Mouse (Mus musculus) frontal cortex, postnatal 25 days (tissue): ENCODE results near the gene Cldn17.

Experiments used
- DNase-seq, 2 experiments: peaks; one replicate each; pipeline ENCODE4 v3.0.0; 2022; ENCODE audit warnings: low spot score in 2 of 2

Cldn17 gene

DNA sequence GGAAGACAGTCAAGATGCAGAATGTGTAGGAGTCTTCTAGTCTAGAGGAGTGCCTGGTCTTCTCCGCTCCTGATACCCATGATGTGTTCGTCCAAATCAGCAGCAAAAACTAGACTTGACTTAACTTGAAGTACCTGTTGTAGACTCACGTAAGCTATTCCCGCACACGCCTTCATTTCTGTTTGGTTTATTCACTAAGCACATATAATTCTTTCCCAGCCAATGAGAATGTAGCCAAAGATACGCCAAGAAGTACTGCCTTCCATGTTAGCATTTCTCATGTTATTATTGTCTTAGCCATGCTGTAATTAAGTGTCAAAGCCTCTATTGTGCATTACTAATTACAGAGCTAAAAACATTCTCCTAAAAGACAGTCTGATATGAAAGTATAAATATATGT lies at the start of gene Cldn17:
Gene Cldn17 (minus strand): TSS at position 101 of the 400 bp plus-strand sequence.
- DNase-seq: no peak

DNA sequence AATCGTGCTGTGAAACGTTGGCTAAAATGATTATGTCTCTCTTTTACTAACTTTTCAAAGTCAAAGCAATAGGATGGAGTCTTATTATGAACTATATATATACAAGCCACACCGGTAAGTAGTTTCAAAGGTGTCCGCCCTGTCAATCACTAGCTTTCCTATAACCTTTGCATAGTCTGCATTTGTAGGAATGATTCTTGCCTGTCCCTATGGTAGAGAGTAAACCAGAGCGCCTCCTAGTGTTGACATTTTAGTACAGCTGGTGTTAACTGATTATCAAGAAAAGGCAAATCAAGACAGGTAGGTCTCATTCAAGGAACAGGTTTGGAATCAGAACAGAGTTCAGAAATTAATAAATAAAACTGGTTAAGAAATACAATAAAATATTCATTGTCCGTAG lies 35.7 kb upstream of the Cldn17 start:
- DNase-seq: no peak

DNA sequence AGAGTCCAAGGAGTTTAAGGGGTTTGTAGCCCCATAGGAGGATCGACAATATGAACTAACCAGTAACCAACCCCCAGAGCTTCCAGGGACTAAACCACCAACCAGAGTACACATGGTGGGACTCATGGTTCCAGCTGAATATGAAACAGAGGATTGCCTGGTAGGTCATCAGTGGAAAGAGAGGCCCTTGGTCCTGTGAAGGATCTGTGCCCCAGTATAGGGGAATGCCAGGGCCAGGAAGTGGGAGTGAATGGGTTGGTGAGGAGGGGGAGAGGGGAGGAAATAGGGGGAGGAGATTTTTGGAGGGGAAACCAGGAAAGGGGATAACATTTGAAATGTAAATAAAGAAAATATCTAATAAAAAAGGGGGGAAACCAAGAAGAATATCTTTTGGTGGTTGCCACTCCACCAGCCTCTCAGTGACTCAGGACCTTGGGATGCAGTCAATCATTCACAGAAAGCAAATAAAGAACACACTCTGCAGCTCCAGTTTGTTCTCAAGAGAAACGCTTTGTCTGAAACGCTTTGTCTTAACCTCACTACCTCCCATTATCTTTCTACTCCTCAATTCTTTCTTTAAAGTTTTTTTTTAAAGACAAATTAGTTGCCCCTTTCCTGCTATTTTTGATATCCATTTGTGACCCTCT lies 33.2 kb upstream of the Cldn17 start:
- DNase-seq: no peak

DNA sequence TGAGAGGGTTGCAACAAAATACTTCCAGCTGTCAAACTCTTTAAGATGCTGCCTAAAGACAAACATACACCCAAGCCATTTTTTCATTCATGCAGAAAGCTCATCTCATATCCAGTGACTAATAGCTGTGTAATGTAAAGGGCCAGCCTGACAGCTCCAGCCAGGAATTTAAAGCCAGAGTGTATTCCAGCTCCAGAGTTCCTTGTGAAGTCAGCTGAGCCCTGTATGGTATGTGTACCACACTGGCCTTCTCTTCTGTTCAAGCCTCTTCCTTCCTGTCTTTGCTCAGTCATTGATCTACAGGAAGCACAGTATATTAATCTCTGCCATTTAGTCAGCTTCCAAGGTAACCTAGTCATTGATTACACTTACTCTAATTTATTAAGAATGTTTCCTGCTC lies 4.6 kb upstream of the Cldn17 start:
- DNase-seq: no peak

DNA sequence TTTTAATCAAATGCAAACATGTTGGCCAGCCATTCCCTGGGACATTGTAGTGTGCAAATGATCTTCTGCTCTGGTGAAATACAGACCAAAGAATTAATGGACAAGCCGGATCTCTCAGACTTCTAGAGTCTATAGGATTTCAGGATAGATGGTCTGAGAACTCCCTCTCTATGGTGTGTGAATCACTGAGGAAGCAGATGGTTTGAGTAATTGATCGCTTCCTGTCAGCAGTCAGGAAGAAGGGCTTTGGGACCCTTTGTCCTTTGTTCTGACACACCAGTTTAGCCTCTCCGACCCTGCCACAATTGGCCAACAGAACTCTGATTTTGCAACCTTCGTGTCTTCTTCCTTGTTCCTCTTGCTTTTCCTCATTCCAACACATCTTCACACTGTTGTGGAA lies 1.4 kb upstream of the Cldn17 start:
- DNase-seq: no peak

DNA sequence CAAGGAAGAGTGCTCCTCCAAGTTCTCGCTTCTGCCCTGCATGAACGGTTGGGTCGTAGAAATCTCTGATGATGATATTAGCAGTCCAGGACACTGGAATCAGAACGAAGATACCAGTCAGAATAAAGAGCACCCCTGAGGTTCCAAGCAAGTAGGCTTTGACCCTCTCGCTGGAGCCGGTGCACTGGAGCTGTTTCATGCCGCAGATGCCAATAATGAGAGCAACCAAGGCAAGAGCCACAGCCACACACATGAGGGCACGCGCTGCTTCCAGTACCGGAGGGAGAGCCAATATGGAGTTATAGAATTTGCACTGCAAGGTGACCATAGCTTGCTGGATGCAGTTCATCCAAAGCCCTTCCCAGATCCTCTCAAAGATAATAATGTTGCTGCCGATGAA lies 440 bp downstream of the Cldn17 start:
- no peak for DNase-seq

DNA sequence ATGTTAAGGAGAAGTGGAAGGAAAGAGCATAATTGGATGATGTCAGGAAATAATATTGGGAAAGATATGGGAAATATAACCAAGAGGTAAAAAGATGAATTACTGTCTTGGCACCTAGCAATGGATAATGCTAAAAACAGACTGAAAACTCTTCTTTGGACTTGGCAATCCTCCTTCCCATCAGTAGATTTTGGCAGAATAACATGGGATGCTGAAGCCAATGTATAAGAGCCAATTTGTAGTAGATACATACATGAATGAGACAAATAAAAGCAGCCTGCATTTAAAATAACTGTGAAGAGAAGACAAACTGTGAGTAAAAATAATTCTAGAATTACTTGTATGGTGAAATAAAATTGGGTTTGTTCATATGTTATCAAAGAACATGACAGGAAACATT lies 18.7 kb downstream of the Cldn17 start:
- no peak for DNase-seq

DNA sequence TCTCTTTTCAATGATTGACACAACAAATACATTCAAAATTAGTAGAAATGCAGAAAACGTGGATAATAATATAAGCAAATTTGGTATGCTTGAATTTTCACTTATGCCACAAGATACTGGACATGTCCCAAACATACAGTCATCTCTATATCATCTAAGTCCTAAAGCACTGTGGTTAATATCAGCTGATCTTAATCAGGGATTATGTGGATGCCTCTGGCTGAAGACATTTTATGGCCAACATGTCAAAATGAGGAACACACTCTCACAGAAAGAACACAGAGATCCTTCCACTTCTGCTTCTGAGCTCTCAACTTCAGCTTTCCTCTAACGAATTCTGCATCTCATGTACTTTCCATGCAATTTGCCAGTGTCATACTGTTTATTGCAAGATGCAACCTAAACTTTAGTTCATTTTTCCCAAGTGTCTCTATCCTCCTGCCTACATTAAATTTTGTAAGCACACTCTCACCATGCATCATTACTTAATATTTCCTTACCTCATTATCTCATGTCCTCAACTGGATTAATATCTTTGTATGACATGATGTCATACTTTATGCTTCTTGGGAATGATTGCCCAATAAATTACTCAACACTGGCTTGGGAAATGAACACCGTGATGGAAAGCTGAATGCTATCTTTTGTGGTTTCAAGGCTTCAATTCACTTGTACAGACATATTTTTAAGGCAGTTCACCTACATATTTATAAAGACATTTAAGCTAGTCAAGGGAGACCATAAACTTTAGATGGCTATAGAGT lies 26.6 kb downstream of the Cldn17 start:
- DNase-seq: no peak

DNA sequence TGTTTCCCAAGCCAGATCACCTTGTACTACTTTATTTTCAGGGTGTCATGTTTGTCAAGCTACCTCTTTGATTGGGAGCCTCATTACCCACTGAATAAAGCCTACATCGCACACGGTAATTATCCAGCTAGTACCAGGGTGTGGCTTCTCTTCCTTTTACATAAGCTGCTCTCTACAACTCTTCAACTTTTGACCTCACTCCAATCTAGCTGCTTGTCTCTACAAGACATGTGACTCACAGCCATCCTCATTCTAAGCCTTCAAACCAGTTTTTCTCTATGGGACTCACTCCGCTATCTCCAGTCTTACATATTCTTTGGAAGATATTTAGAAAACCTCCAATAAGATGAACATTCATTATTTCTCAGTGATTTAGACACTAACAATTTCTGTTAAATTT lies 43.5 kb downstream of the Cldn17 start:
- DNase-seq: no peak
